In genomic region chr19:21491391-21491790, GRCm38 (mm10) we compare ENCODE assay signal across 19 mouse cellular contexts. TPM values are rescaled to one million over a fixed set of nuclear protein-coding genes. Genes with fewer than 3 reads are reported as not detected.
DNase-seq lines count a peak whose midpoint lies in the region; TF ChIP-seq lines count a peak whose summit lies in the region.
"Had no signal": no experiment of that assay in that cellular context is flagged by ENCODE, and none has a peak within 500 bp of the region (broad histone marks: within the 10 kb centered on the region; RNA-seq: fewer than 3 reads in every experiment).

No protein-coding gene starts in this region.

- no peaks in the 10 kb centered on the region for H3K27me3 ChIP-seq in kidney, adult 2 months (replicated peaks; ENCODE audit: control insufficient read depth, insufficient read depth, low read length)
- H3K27me3 ChIP-seq in limb, embryonic 10.5 days (ENCODE audit: low read depth, poor library complexity, severe bottlenecking), result no peaks in the 10 kb centered on the region
- H3K27me3 ChIP-seq: embryonic facial prominence, embryonic 12.5 days; forebrain, embryonic 13.5 days; forebrain, embryonic 15.5 days had no signal

- no peaks in the 10 kb centered on the region for H3K9me3 ChIP-seq in limb, embryonic 10.5 days (replicated peaks)
- H3K9me3 ChIP-seq: embryonic facial prominence, embryonic 10.5 days; embryonic facial prominence, embryonic 12.5 days; forebrain, embryonic 13.5 days; forebrain, embryonic 15.5 days had no signal

- H3K4me1 ChIP-seq in kidney, adult 2 months (ENCODE audit: control insufficient read depth, insufficient read depth, low read length), result no peaks in the 10 kb centered on the region; the same call in 1 of the 2 replicates
- no peaks in the 10 kb centered on the region for H3K4me1 ChIP-seq in limb, embryonic 10.5 days
- H3K4me1 ChIP-seq: embryonic facial prominence, embryonic 10.5 days; embryonic facial prominence, embryonic 12.5 days; forebrain, embryonic 13.5 days; forebrain, embryonic 15.5 days had no signal

- H3K36me3 ChIP-seq in kidney, adult 2 months (ENCODE audit: control insufficient read depth, insufficient read depth, low read length), result no peaks in the 10 kb centered on the region
- no peaks in the 10 kb centered on the region for H3K36me3 ChIP-seq in limb, embryonic 10.5 days
- H3K36me3 ChIP-seq: embryonic facial prominence, embryonic 10.5 days; embryonic facial prominence, embryonic 12.5 days; forebrain, embryonic 15.5 days had no signal

- no peak for TF ChIP-seq CTCF in kidney, adult 2 months (conservative IDR thresholded peaks at IDR 0.05; ENCODE audit: insufficient read depth, insufficient read length, low read depth, low read length)

- H3K27ac ChIP-seq in kidney, adult 2 months (ENCODE audit: insufficient read depth, low read depth, low read length), result peak overlapping the region; percentile 60
- H3K27ac ChIP-seq in limb, embryonic 10.5 days, result no peak overlapping the region
- H3K27ac ChIP-seq: embryonic facial prominence, embryonic 10.5 days; embryonic facial prominence, embryonic 12.5 days; forebrain, embryonic 13.5 days; forebrain, embryonic 15.5 days had no signal

- peak; percentile 56 for DNase-seq in kidney, adult 2 months
- DNase-seq in kidney, postnatal 14 days, result no peak
- peak; percentile 61 for DNase-seq in kidney, adult 9 months
- no peak for DNase-seq in kidney, adult 18-20 months
- DNase-seq in limb, embryonic 10.5 days (ENCODE audit: low spot score), result no peak
- DNase-seq: adrenal gland, adult 2 months; adrenal gland, postnatal 10 days; adrenal gland, postnatal 25 days; cerebellum, adult 11-12 months; cerebellum, adult 2 months; cerebellum, adult 9-10 months; cerebellum, postnatal 10 days; cerebellum, postnatal 25 days; forebrain, postnatal 0 days had no signal

- no peak overlapping the region for H3K4me3 ChIP-seq in kidney, adult 2 months (ENCODE audit: insufficient read depth, low read depth, low read length)
- no peak overlapping the region for H3K4me3 ChIP-seq in limb, embryonic 10.5 days
- H3K4me3 ChIP-seq: embryonic facial prominence, embryonic 10.5 days; embryonic facial prominence, embryonic 12.5 days; forebrain, embryonic 13.5 days; forebrain, embryonic 15.5 days had no signal

- TF ChIP-seq POLR2A in kidney, adult 2 months (IDR thresholded peaks at IDR 0.05; ENCODE audit: low read depth, low read length), result no peak

RNA-seq across cellular contexts. Expression of gene Gda, which starts 18.1 kb away (rescaled TPM):
- 1.1 and 1.4 TPM in 2 replicates for polyA plus RNA-seq in kidney, adult 2 months (2012; rRNA removed)
- not detected in 2 replicates for polyA plus RNA-seq in limb, embryonic 10.5 days (2016; fragmentation: Nextera tagmentation; extraction: Ambion mirVana)
- polyA plus RNA-seq: forebrain, embryonic 11.5 days had no signal

Comparison
In these comparisons a context has a peak if more than half of its experiments do, and no peak if none do; other contexts are left out.
1. DNase-seq: peak in kidney, adult 2 months (single experiment) and kidney, adult 9 months (single experiment); none in kidney, postnatal 14 days (single experiment), kidney, adult 18-20 months (single experiment) and limb, embryonic 10.5 days (single experiment).